Mouse (Mus musculus) kidney, adult 2 months (tissue): ENCODE results near the gene Arhgap28.

ENCODE experiments used
- CTCF ChIP-seq: fragments of 200-500 bp; conservative IDR thresholded peaks from 2 replicates; pipeline ENCODE4 v1.5.1; 2011; ENCODE audit warnings: low read depth, mild to moderate bottlenecking, control low read depth, low read length, moderate library complexity, mixed read lengths; ENCODE audit not compliant: insufficient read depth, insufficient read length
- POLR2A ChIP-seq: fragments of 200-500 bp; IDR thresholded peaks from one replicate; pipeline ENCODE4 v1.6.1; 2011; ENCODE audit warnings: low read depth, low read length, control low read depth

DNA sequence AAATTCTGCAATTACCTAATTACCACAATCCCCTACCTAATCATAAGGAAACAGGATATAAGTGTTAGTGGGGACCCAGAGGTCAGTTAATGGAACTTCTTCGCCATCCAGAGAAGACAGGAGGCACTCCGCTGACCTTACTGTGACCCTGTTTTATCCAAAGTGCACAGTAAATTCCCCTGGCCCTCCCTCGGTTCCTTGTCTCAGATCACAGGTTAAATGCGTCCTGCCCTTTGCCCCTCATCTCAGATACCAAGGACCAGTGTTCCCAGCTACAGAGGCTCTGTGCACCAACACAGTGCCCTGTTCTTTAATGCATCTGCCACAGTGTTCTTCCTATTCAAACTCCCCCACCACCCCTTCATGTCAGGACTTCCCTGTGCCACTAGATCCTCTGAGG is 18.4 kb downstream of the Arhgap28 start:
- TF ChIP-seq CTCF (no peak), POLR2A (no peak)
